Comparison of ENCODE assay signal across 8 mouse cellular contexts in the genomic region with DNA sequence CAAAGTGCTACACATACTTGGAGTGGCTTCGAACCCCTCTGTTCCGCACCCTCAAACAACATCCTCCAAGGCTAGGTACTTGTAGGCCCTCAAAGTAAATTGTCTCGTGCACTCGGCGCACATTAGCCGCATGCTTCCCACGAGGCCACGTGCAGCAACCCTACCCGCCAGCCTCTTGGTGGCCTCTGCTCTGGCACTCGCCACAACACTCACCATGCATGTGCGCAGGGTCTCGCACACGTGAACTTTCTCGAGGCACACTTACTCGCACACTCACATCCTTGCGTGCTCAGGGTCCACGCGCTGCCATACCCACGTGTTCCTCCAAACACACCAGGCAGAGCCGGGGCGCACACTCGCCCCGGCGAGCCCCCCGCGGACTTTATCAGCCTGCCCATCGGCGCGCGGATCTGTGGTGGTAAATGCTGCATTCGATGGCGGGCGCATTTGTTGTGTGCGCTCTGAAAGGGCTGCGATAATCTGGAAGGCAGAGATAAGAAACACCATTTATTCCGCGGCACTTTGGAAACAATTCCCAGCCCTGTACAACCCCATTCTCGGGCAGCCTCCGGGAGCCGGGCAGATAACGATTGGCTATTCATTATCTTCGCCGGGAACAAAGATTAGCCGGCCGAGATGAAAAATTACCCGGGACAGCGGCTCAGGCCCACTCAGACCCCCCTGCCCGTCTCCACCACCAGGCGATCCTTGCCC. TPM values are rescaled to one million over a fixed set of nuclear protein-coding genes. Genes with fewer than 3 reads are reported as not detected.
DNase-seq lines count a peak whose midpoint lies in the region; ATAC-seq lines count a peak whose summit lies in the region.

No protein-coding gene starts in this region.

- H3K4me1 ChIP-seq in hindbrain, embryonic 11.5 days (replicated peaks; ENCODE audit: control insufficient read depth, insufficient read depth, low read length), result peaks cover 15% of the 10 kb centered on the region
- H3K4me1 ChIP-seq in lung, embryonic 15.5 days, result peaks cover 26% of the 10 kb centered on the region
- peaks cover 22% of the 10 kb centered on the region; the same call in 1 of the 2 replicates for H3K4me1 ChIP-seq in stomach, embryonic 16.5 days (ENCODE audit: control insufficient read depth, insufficient read depth, low read length)

- peak; percentile 10 for DNase-seq in urinary bladder, postnatal 10 days (ENCODE audit: low spot score)
- DNase-seq in urinary bladder, postnatal 36 days (ENCODE audit: low spot score in 2 of 2), result no peak
- DNase-seq in hindbrain, embryonic 11.5 days (ENCODE audit: low spot score), result peak; percentile 65
- no peak for DNase-seq in left cerebral cortex, postnatal 36 days (ENCODE audit: low spot score in 2 of 2)
- DNase-seq in thymus, postnatal 14 days, result no peak

- H3K27me3 ChIP-seq in hindbrain, embryonic 11.5 days (ENCODE audit: control insufficient read depth, insufficient read depth, low read length), result peaks cover 83% of the 10 kb centered on the region
- peaks cover 93% of the 10 kb centered on the region for H3K27me3 ChIP-seq in lung, embryonic 15.5 days
- peaks cover 74% of the 10 kb centered on the region for H3K27me3 ChIP-seq in stomach, embryonic 16.5 days (ENCODE audit: control insufficient read depth, insufficient read depth, low read length)

- H3K4me3 ChIP-seq in hindbrain, embryonic 11.5 days (ENCODE audit: low read depth, low read length), result no peak overlapping the region
- H3K4me3 ChIP-seq in lung, embryonic 15.5 days, result peak overlapping the region; percentile 52
- no peak overlapping the region for H3K4me3 ChIP-seq in stomach, embryonic 16.5 days (replicated peaks; ENCODE audit: low read length)

- intact Hi-C loops in left cerebral cortex, postnatal 36 days (cut with DNase I), result no loop called here

- H3K9ac ChIP-seq in hindbrain, embryonic 11.5 days (ENCODE audit: low read depth, low read length), result no peak overlapping the region
- no peak overlapping the region for H3K9ac ChIP-seq in lung, embryonic 15.5 days
- no peak overlapping the region for H3K9ac ChIP-seq in stomach, embryonic 16.5 days (ENCODE audit: low read length)

- H3K27ac ChIP-seq in hindbrain, embryonic 11.5 days (ENCODE audit: low read depth, low read length), result no peak overlapping the region
- H3K27ac ChIP-seq in lung, embryonic 15.5 days, result no peak overlapping the region
- H3K27ac ChIP-seq in stomach, embryonic 16.5 days (ENCODE audit: low read length), result no peak overlapping the region

- 1% methylated on average over 49 of the region's 49 CpGs for WGBS in hindbrain, embryonic 11.5 days
- 5% methylated on average over 49 of the region's 49 CpGs for WGBS in lung, embryonic 15.5 days
- WGBS in stomach, embryonic 16.5 days, result 6% methylated on average over 49 of the region's 49 CpGs

- H3K4me2 ChIP-seq in hindbrain, embryonic 11.5 days (replicated peaks; ENCODE audit: low read depth, low read length), result peak overlapping the region; percentile 55
- peak overlapping the region; percentile 94 for H3K4me2 ChIP-seq in lung, embryonic 15.5 days
- H3K4me2 ChIP-seq in stomach, embryonic 16.5 days (ENCODE audit: low read depth, low read length), result peak overlapping the region; percentile 53

- ATAC-seq in hindbrain, embryonic 11.5 days (ENCODE audit: low FRiP score), result peak; percentile 5; the same call in 1 of the 2 replicates
- no peak for ATAC-seq in lung, embryonic 15.5 days (ENCODE audit: borderline replicate concordance, extremely low read depth, low FRiP score, low TSS enrichment)
- ATAC-seq in stomach, embryonic 16.5 days (ENCODE audit: insufficient read depth, low FRiP score), result no peak
- no peak for ATAC-seq in monocyte, adult 5-6 weeks (replicated peaks; ENCODE audit: insufficient number of reproducible peaks, low FRiP score, low TSS enrichment, poor library complexity, severe bottlenecking)

- H3K36me3 ChIP-seq in hindbrain, embryonic 11.5 days (ENCODE audit: control insufficient read depth, insufficient read depth, low read length), result no peaks in the 10 kb centered on the region
- H3K36me3 ChIP-seq in lung, embryonic 15.5 days, result no peaks in the 10 kb centered on the region
- no peaks in the 10 kb centered on the region for H3K36me3 ChIP-seq in stomach, embryonic 16.5 days (ENCODE audit: control insufficient read depth, insufficient read depth, low read length)

- H3K9me3 ChIP-seq in hindbrain, embryonic 11.5 days (ENCODE audit: control insufficient read depth, low read length), result no peaks in the 10 kb centered on the region
- no peaks in the 10 kb centered on the region for H3K9me3 ChIP-seq in lung, embryonic 15.5 days
- no peaks in the 10 kb centered on the region for H3K9me3 ChIP-seq in stomach, embryonic 16.5 days (replicated peaks; ENCODE audit: control insufficient read depth, low read length)

RNA-seq across cellular contexts. Expression of a gene that starts 3.2 kb away (rescaled TPM):
- polyA plus RNA-seq in hindbrain, embryonic 11.5 days (2014; fragmentation: Nextera tagmentation; extraction: Ambion mirVana), result 18.2 and 26.3 TPM in 2 replicates
- 17.5 and 17.9 TPM in 2 replicates for polyA plus RNA-seq in lung, embryonic 15.5 days (2015; fragmentation: Nextera tagmentation; extraction: Ambion mirVana)
- polyA plus RNA-seq in stomach, embryonic 16.5 days (2015; fragmentation: Nextera tagmentation; extraction: Ambion mirVana), result 5.5 TPM in 2 replicates
- total RNA-seq in left cerebral cortex, postnatal 36 days (2021), result 1 to 10 TPM; 5.4 to 6.6 TPM
- total RNA-seq in monocyte, adult 5-6 weeks (2017), result 15.4 to 30.8 TPM (median 28.8 TPM) in 3 replicates

RNA-seq across cellular contexts. Expression of a gene that starts 31.6 kb away (rescaled TPM):
- not detected in 2 replicates for polyA plus RNA-seq in hindbrain, embryonic 11.5 days (2014; fragmentation: Nextera tagmentation; extraction: Ambion mirVana)
- not detected in 2 replicates for polyA plus RNA-seq in lung, embryonic 15.5 days (2015; fragmentation: Nextera tagmentation; extraction: Ambion mirVana)
- not detected in 2 replicates for polyA plus RNA-seq in stomach, embryonic 16.5 days (2015; fragmentation: Nextera tagmentation; extraction: Ambion mirVana)
- not detected for total RNA-seq in left cerebral cortex, postnatal 36 days (2021)
- total RNA-seq in monocyte, adult 5-6 weeks (2017), result 1.4 TPM in 1 of 3 replicates, not detected in the others

Comparison
In these comparisons a context has a peak if more than half of its experiments do, and no peak if none do; other contexts are left out.
1. DNase-seq: peak in urinary bladder, postnatal 10 days (single experiment) and hindbrain, embryonic 11.5 days (single experiment); none in urinary bladder, postnatal 36 days (0 of 2), left cerebral cortex, postnatal 36 days (0 of 2) and thymus, postnatal 14 days (single experiment).
2. Peak in every context shown above with its lines, with median percentiles within 50 percentile points of each other: H3K4me2 ChIP-seq.